Mouse (Mus musculus) testis, postnatal 14 days (tissue): Measurements from ENCODE around the gene Pced1a.
"Not testable (repeated sequence)": the region's sequence is repeated elsewhere in the genome, so short reads cannot be mapped to it uniquely, and the experiment has no call there.

Experiments used
- DNase-seq: peaks from one replicate; pipeline ENCODE4 v3.0.0; 2021; ENCODE audit warnings: low spot score

The Pced1a gene

DNA sequence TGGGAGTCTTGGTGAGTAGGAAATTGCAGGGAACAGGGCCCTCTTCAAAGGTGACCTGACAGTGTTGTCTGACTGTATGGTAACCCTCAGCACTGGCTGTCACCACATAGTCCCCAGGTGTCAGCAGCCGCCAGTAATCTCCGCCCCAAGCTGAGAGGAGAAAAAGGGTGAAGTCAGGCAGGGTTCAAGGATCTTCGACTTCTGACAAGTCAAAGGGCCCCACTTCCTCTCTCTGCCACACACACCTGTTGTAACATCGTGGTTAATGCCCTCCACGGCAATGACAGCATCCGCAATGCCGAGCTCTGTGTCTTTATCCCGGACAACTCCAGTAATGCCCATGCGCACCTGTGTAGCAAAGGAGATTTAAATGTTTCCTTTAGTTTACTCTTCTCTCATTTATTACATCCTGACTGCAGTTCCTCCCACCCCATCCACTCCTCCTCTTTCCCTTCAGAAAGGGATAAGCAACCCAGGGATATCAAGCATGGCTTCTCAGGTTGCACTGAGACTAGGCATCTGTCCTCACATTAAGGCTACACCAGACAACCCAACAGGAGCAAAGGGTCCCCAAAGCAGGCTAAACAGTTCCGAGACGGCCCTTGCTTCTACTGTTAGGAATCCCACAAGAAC, 33.4 kb downstream of the Pced1a start:
- DNase-seq: no peak

DNA sequence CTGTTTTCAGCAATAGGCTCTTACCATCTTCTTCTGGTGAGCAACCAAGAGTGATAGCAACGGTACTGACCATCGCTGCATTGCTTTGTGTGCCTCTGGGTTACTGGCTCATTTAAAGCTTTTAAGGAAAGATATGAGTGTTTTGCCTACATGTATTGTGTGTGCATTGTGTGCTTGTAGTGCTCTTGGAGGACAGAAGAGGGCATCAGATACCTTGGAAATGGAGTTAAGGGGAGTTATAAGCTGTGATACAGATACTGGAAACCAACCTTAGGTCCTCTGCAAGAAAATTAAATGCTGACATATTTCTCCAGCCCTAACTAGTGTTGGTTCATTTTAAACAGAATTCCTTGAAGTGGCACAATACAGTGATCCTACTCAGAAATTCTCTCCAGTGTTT, 35.7 kb downstream of the Pced1a start:
- DNase-seq: no peak

DNA sequence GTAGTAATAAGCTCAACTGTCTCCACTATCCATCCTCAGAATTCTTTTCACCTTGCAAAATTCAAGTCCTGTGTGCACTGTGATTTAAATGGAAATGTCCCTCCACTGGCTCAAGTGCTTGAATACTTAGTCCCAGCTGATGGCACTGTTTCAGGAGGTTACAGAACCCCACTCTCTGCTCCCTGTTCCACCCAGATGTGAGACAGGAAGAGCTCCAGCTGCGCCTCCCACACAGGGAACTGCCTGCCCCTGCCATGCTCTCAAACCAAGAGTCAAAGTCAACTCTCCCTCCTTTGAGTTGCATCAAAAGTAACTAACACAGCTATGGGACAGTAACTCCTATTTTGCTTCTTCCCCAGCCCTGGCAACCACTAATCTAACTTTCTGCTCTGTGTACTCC, 38.3 kb downstream of the Pced1a start:
- DNase-seq: no peak

DNA sequence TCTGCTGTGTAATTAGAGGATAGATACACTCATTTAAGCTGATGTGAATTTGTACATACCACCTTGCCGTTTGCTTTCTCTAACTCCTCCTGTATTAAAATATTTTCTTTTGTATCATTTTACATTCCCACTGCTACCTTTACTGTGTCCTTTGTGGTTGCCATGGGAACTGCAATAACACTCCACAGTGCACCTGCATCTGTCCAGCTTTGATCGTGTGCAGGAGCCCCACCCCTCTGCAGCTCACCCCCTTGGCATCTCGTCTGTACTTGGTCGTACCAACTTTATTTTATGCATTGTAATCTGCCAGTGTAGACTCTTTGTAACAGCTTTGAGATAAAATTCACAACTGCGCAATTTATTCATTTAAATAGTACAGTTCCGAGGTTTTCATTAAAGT, 40.6 kb downstream of the Pced1a start:
- DNase-seq: no peak

DNA sequence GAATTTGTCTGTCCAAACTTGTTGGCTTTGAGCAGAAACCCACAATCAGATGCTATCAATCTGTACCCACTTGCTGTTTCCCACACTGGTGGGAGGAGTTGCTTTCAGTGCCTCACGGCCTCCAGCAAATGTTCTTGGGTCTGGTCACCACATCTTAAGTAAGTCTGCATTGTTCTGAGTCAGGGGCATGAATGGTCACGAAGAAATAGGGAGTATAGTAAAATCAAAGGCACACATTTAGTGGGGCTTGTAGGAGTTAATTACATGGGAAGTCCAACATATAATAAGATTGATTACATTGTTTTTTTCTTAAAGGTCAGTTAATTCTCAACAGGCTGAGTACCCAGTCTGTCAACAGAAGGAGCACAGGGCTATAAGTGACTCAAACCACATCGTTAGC, 41.3 kb downstream of the Pced1a start:
- DNase-seq: no peak

DNA sequence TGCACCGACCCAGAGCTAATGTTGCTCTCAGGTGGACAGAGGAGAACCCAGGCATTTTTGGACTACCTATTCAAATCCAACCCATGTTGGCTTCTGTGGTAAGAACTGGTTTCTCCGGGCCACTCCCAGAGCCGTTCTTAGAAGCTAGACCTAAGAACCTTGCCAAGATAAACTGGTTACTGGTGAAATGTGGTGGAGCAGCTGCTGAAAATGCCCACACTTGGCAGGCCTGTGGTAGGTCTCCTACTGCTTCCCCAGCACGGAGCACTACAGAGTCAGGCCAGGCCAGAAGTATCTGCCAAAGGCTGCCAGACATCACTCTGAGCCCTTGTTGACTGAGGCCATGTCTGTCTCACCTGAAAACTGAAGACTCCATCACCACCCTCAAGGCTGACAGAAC, 49.5 kb downstream of the Pced1a start:
- DNase-seq: no peak

DNA sequence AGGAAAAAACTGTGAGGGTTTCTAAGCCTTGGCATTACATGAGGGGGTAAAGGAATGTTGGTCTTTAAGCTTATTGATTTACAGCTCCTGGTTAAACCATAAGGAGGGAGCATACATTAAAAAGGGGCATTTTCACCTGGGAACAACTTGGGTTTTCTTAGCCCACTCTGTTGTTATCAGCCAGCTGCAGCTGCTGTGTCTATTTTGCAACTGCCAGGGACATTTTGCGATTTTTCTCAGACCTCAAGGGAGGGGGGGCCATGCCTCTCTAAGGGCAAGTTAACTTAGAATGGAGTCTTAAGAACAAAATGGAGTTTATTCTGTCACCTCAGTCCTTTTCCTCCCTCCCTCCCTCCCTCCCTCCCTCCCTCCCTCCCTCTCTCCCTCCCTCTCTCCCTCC, 51.5 kb downstream of the Pced1a start:
- not testable (repeated sequence) for DNase-seq

DNA sequence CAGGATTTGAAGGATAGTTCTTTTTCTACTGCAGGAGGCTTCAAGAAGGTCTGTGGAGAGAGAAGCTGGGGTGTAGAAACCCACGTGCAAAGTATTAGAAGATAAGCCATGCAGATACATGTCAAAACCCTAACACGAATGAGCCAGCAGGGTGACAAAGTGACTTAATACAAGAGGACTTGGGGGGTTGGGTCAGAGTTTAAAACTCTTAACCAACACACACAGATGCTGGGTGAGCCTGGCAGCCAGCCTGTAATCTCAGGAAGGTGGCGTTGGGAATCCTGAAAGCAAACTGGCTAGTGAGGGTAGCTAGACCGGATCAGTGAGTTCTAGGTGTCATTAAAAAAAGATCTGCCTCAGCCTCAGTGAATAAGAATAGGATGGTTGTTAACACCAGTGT, 57.1 kb downstream of the Pced1a start:
- DNase-seq: no peak
